Mouse (Mus musculus) c-Kit-negative CD71-positive TER-119-positive erythroid progenitor cells, embryonic 14.5 days (primary cell): Measurements from ENCODE around the gene Kdelr2.

ENCODE experiments used
- DNase-seq: peaks from one replicate; pipeline ENCODE4 v3.0.0-alpha.2; 2013; ENCODE audit warnings: low read depth, low spot score

The Kdelr2 gene

DNA sequence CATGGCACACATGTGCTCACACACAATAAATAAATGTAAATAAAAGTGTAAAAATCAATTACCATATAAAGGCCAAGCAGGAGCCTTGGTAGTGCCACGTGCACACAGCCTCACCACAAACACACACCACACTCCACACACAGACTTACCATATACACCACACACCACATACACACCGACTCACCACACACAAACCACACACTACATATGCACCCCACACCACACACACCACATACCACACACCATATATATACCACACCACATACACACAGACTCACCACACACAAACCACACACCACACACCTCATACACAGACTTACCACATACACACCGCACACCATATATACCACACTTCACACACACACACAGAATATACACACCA, 67.5 kb downstream of the Kdelr2 start:
- DNase-seq, result no peak
